Mouse (Mus musculus): ENCODE measurements around the gene Ctnna3. TPM values are rescaled to one million over a fixed set of nuclear protein-coding genes. Genes with fewer than 3 reads are reported as not detected.

Gene Ctnna3
- polyA plus RNA-seq, 1 experiment from 2014 or later: 0.03 TPM

- H3K9me3 ChIP-seq (replicated peaks): no peaks in the 10 kb centered on the region
- H3K27ac ChIP-seq (replicated peaks): no peak overlapping the region
- WGBS (ENCODE audit: insufficient replicate concordance): 38% methylated on average over 8 of the region's 8 CpGs
- H3K9ac ChIP-seq: no peak overlapping the region
- ATAC-seq (ENCODE audit: insufficient read depth): no peak
- no peaks in the 10 kb centered on the region for H3K4me1 ChIP-seq (replicated peaks)
- no peak overlapping the region for H3K4me3 ChIP-seq (replicated peaks)
- H3K4me2 ChIP-seq: no peak overlapping the region
- H3K36me3 ChIP-seq (replicated peaks): no peaks in the 10 kb centered on the region
- no peaks in the 10 kb centered on the region for H3K27me3 ChIP-seq
Measured at GRCm38 (mm10) chr10:63455110-63455878, 25.4 kb downstream of the Ctnna3 start.

- no peaks in the 10 kb centered on the region for H3K27me3 ChIP-seq
- no peaks in the 10 kb centered on the region for H3K4me1 ChIP-seq (replicated peaks)
- no peak overlapping the region for H3K27ac ChIP-seq (replicated peaks)
- no peak overlapping the region for H3K9ac ChIP-seq
- ATAC-seq (ENCODE audit: insufficient read depth): no peak
- no peak overlapping the region; the same call in 1 of the 2 replicates for H3K4me2 ChIP-seq
- no peaks in the 10 kb centered on the region for H3K36me3 ChIP-seq (replicated peaks)
- WGBS (ENCODE audit: insufficient replicate concordance): 54% methylated on average over 17 of the region's 17 CpGs
- no peak overlapping the region for H3K4me3 ChIP-seq (replicated peaks)
- no peaks in the 10 kb centered on the region for H3K9me3 ChIP-seq (replicated peaks)
Measured at GRCm38 (mm10) chr10:63457292-63458128, 27.6 kb downstream of the Ctnna3 start.

GRCm38 (mm10) chr10:63460935-63461334, 31.0 kb downstream of the Ctnna3 start:
- no peak overlapping the region for H3K9ac ChIP-seq
- 44% methylated on average over 5 of the region's 5 CpGs for WGBS (ENCODE audit: insufficient replicate concordance)
- H3K4me1 ChIP-seq (replicated peaks): no peaks in the 10 kb centered on the region
- no peaks in the 10 kb centered on the region for H3K27me3 ChIP-seq
- H3K9me3 ChIP-seq (replicated peaks): no peaks in the 10 kb centered on the region
- H3K4me3 ChIP-seq (replicated peaks): no peak overlapping the region
- H3K4me2 ChIP-seq: no peak overlapping the region
- H3K27ac ChIP-seq (replicated peaks): no peak overlapping the region
- no peak for ATAC-seq (ENCODE audit: insufficient read depth)
- H3K36me3 ChIP-seq (replicated peaks): no peaks in the 10 kb centered on the region

GRCm38 (mm10) chr10:63472473-63472872, 42.6 kb downstream of the Ctnna3 start:
- no peaks in the 10 kb centered on the region for H3K9me3 ChIP-seq (replicated peaks)
- H3K4me3 ChIP-seq (replicated peaks): no peak overlapping the region
- H3K27ac ChIP-seq (replicated peaks): no peak overlapping the region
- no peak overlapping the region for H3K4me2 ChIP-seq
- no peaks in the 10 kb centered on the region for H3K4me1 ChIP-seq (replicated peaks)
- ATAC-seq (ENCODE audit: insufficient read depth): no peak
- no peaks in the 10 kb centered on the region for H3K36me3 ChIP-seq (replicated peaks)
- no peaks in the 10 kb centered on the region for H3K27me3 ChIP-seq
- 53% methylated on average over 6 of the region's 6 CpGs for WGBS (ENCODE audit: insufficient replicate concordance)
- H3K9ac ChIP-seq: no peak overlapping the region

GRCm38 (mm10) chr10:63476167-63476647, 46.3 kb downstream of the Ctnna3 start:
- Histone ChIP-seq H3K4me1 (replicated peaks) (no peaks in the 10 kb centered on the region), H3K9me3 (replicated peaks) (no peaks in the 10 kb centered on the region), H3K27me3 (no peaks in the 10 kb centered on the region), H3K9ac (no peak overlapping the region), H3K4me2 (no peak overlapping the region), H3K36me3 (replicated peaks) (no peaks in the 10 kb centered on the region), H3K4me3 (replicated peaks) (no peak overlapping the region), H3K27ac (replicated peaks) (no peak overlapping the region)
- ATAC-seq (ENCODE audit: insufficient read depth): peak; percentile 34; the same call in 1 of the 2 replicates
- WGBS (ENCODE audit: insufficient replicate concordance): 35% methylated on average over 10 of the region's 10 CpGs

- no peaks in the 10 kb centered on the region for H3K27me3 ChIP-seq
- ATAC-seq (ENCODE audit: insufficient read depth): no peak
- no peak overlapping the region for H3K4me3 ChIP-seq (replicated peaks)
- WGBS (ENCODE audit: insufficient replicate concordance): 27% methylated on average over 2 of the region's 2 CpGs
- H3K4me1 ChIP-seq (replicated peaks): no peaks in the 10 kb centered on the region
- H3K9ac ChIP-seq: no peak overlapping the region
- no peak overlapping the region for H3K4me2 ChIP-seq
- no peak overlapping the region for H3K27ac ChIP-seq (replicated peaks)
- no peaks in the 10 kb centered on the region for H3K36me3 ChIP-seq (replicated peaks)
- H3K9me3 ChIP-seq (replicated peaks): no peaks in the 10 kb centered on the region
Measured at GRCm38 (mm10) chr10:63478946-63479345, 49.0 kb downstream of the Ctnna3 start.

DNA sequence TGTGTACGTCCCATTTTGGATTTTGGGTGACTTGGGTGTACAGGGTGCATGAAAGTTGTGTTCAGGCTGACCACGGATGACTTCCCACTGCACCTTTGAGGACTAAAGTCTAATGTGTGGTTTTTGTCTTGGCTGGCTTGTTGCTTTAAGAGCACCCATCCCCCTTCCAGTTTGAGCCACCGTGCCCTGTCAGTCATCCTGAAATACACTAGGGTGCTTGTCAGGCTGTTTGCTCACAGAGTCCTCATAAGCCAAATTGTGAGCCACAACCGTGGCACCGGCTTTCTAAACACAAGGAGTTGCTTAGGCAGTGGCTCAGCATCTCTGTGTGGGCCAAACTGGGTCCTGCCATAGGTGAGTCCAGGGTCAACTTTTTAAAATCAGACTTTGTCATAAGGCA, 50.2 kb downstream of the Ctnna3 start:
- WGBS (ENCODE audit: insufficient replicate concordance): 41% methylated on average over 5 of the region's 5 CpGs

DNA sequence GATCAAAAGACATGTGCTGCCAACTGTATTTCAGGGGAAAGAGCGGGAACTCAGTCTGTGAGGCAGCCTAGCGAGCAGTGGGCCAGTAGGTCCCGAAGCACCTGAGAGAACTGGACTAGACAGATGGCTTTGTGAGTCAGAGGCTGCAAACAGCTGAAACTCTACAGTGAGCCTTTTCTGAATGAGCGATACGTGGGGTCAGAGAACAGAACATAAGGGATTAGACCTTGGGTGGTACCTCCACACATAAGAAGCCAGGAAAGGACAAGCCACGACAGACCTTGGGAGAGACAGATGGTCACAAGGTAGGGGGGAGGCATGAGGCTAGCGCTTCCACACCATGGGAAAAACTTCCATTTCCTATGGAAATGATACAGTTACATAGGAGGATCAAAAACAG, 58.4 kb downstream of the Ctnna3 start:
- H3K4me1 ChIP-seq (replicated peaks): no peaks in the 10 kb centered on the region
- H3K4me2 ChIP-seq: no peak overlapping the region
- ATAC-seq (ENCODE audit: insufficient read depth): no peak
- H3K9me3 ChIP-seq (replicated peaks): no peaks in the 10 kb centered on the region
- H3K27ac ChIP-seq (replicated peaks): no peak overlapping the region
- H3K9ac ChIP-seq: no peak overlapping the region
- no peaks in the 10 kb centered on the region for H3K36me3 ChIP-seq (replicated peaks)
- 63% methylated on average over 7 of the region's 7 CpGs for WGBS (ENCODE audit: insufficient replicate concordance)
- no peaks in the 10 kb centered on the region for H3K27me3 ChIP-seq
- no peak overlapping the region for H3K4me3 ChIP-seq (replicated peaks)

More for the DNA sequence above, 50.2 kb downstream of the Ctnna3 start:
- Histone ChIP-seq H3K4me1 (replicated peaks) (no peaks in the 10 kb centered on the region), H3K36me3 (replicated peaks) (no peaks in the 10 kb centered on the region), H3K9me3 (replicated peaks) (no peaks in the 10 kb centered on the region), H3K27ac (replicated peaks) (no peak overlapping the region), H3K4me3 (replicated peaks) (no peak overlapping the region), H3K27me3 (no peaks in the 10 kb centered on the region), H3K4me2 (no peak overlapping the region), H3K9ac (no peak overlapping the region)
- no peak for ATAC-seq (ENCODE audit: insufficient read depth)

GRCm38 (mm10) chr10:63523956-63524355, 94.1 kb downstream of the Ctnna3 start:
- 54% methylated on average over 3 of the region's 3 CpGs for WGBS (ENCODE audit: insufficient replicate concordance)

DNA sequence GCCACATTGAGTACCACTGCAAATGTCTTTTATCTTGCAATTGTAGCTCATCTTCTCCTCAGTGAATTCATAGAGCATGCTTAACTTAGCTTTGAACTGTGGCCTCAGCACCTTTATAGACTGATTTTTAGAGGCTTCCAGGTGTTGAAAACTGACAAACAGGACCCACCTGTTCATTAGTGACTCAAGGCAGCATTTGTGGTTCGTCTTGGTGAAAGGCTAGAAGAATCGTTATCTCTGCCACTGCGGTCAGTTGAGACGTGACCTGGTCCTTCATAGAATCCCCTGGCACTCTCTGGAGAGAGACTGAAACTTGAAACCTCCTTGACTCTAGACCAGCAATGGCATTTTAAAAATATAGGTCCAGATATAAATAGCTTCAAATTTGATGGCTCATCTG, 96.1 kb downstream of the Ctnna3 start:
- Histone ChIP-seq H3K36me3 (replicated peaks) (no peaks in the 10 kb centered on the region), H3K27me3 (no peaks in the 10 kb centered on the region), H3K4me2 (no peak overlapping the region), H3K9me3 (replicated peaks) (no peaks in the 10 kb centered on the region), H3K4me3 (replicated peaks) (no peak overlapping the region), H3K9ac (no peak overlapping the region), H3K4me1 (replicated peaks) (no peaks in the 10 kb centered on the region), H3K27ac (replicated peaks) (no peak overlapping the region)
- ATAC-seq (ENCODE audit: insufficient read depth): no peak
- 68% methylated on average over 4 of the region's 4 CpGs for WGBS (ENCODE audit: insufficient replicate concordance)

More at GRCm38 (mm10) chr10:63523956-63524355, 94.1 kb downstream of the Ctnna3 start:
- Histone ChIP-seq H3K36me3 (replicated peaks) (no peaks in the 10 kb centered on the region), H3K4me3 (replicated peaks) (no peak overlapping the region), H3K9ac (no peak overlapping the region), H3K9me3 (replicated peaks) (no peaks in the 10 kb centered on the region), H3K4me1 (replicated peaks) (no peaks in the 10 kb centered on the region), H3K27me3 (no peaks in the 10 kb centered on the region), H3K27ac (replicated peaks) (no peak overlapping the region), H3K4me2 (no peak overlapping the region)
- no peak for ATAC-seq (ENCODE audit: insufficient read depth)

DNA sequence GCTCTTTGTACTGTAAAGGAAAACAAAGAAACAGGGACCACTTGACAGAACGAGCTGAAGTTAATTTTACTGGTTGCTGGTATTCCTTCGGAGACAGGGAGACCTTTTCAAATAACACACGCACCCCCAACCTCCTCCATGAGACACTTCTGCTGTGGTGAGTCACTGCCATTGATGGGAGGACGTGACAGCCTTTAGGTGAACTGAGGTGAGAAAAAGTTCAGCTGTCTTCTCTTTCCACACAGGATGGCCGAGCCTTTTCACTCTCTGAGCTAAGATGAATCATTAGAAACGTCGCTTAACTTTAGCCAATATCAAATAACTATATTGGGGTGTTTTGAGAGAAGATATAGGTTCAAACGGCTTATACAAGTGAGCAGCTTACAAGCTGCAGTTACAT, 102.5 kb downstream of the Ctnna3 start:
- H3K27me3 ChIP-seq: no peaks in the 10 kb centered on the region

More for the DNA sequence above, 102.5 kb downstream of the Ctnna3 start:
- H3K4me3 ChIP-seq (replicated peaks): no peak overlapping the region
- H3K27ac ChIP-seq (replicated peaks): no peak overlapping the region
- no peak overlapping the region for H3K4me2 ChIP-seq
- ATAC-seq (ENCODE audit: insufficient read depth): no peak
- no peaks in the 10 kb centered on the region for H3K36me3 ChIP-seq (replicated peaks)
- H3K9ac ChIP-seq: no peak overlapping the region
- 61% methylated on average over 8 of the region's 8 CpGs for WGBS (ENCODE audit: insufficient replicate concordance)
- H3K9me3 ChIP-seq (replicated peaks): no peaks in the 10 kb centered on the region
- H3K4me1 ChIP-seq (replicated peaks): no peaks in the 10 kb centered on the region

Measured in liver, embryonic 15.5 days (tissue).